Mouse (Mus musculus) layer of hippocampus, adult 18-20 months (tissue): ENCODE results near the gene Cabin1. TPM values are rescaled to one million over a fixed set of nuclear protein-coding genes. Genes with fewer than 3 reads are reported as not detected.

Source experiments
- total RNA-seq, 2 experiments: library from RNA; stranded (reverse); gene quantifications; 2 replicates each; pipeline ENCODE4 v1.2.3; 2021

The Cabin1 gene
- total RNA-seq, 2 experiments from 2014 or later: 56.4 to 66.3 TPM

Other genes starting within 250 kb of the Cabin1 start
- 10 to 100 TPM; 63.1 to 67.3 TPM for gene Snrpd3, start 246.8 kb downstream of the Cabin1 start, total RNA-seq
- gene Gucd1, start 246.4 kb downstream of the Cabin1 start, total RNA-seq: 10 to 100 TPM; 12.8 TPM
- gene Lrrc75b, start 204.0 kb downstream of the Cabin1 start, total RNA-seq: 10 to 100 TPM; 10.3 to 12.9 TPM
- 1 to 10 TPM; 2.6 to 2.8 TPM for gene Ggt1, start 202.7 kb downstream of the Cabin1 start, total RNA-seq
- 1 to 10 TPM; 1.6 to 2.1 TPM for gene Ggt5, start 175.0 kb downstream of the Cabin1 start, total RNA-seq
- 1 to 10 TPM; 1.9 to 2.4 TPM for gene Susd2, start 120.3 kb downstream of the Cabin1 start, total RNA-seq
- 10 to 100 TPM; 50.6 to 58.3 TPM for gene Ddt, start 9.1 kb upstream of the Cabin1 start, total RNA-seq
- gene Gm20441, start 16.6 kb upstream of the Cabin1 start, total RNA-seq: not detected
- 1 to 10 TPM; 3.7 to 5.6 TPM for gene Gstt3, start 17.1 kb upstream of the Cabin1 start, total RNA-seq
- gene Gstt1, start 34.2 kb upstream of the Cabin1 start, total RNA-seq: 10 to 100 TPM; 10.2 to 10.3 TPM
- not detected for gene Gstt4, start 58.2 kb upstream of the Cabin1 start, total RNA-seq
- gene Gstt2, start 73.1 kb upstream of the Cabin1 start, total RNA-seq: 1 to 10 TPM; 3.5 to 3.6 TPM
- 100 to 1,000 TPM; 477 to 485 TPM for gene Mif, start 95.9 kb upstream of the Cabin1 start, total RNA-seq
- 1 to 10 TPM; 4.8 to 5.4 TPM for gene Derl3, start 129.1 kb upstream of the Cabin1 start, total RNA-seq
- gene Smarcb1, start 157.3 kb upstream of the Cabin1 start, total RNA-seq: 10 to 100 TPM; 80.3 to 85.0 TPM
- gene Chchd10, start 168.8 kb upstream of the Cabin1 start, total RNA-seq: 100 to 1,000 TPM; 376 to 396 TPM
- gene Mmp11, start 172.2 kb upstream of the Cabin1 start, total RNA-seq: 1 to 10 TPM; 1.8 to 2.1 TPM
- gene Gm867, start 176.3 kb upstream of the Cabin1 start, total RNA-seq: under 1 TPM; 0.28 to 0.89 TPM
- gene Vpreb3, start 178.7 kb upstream of the Cabin1 start, total RNA-seq: not detected
- gene Gm5134, start 190.2 kb upstream of the Cabin1 start, total RNA-seq: under 1 TPM in 1 of 2 experiments, not detected in 1; 0.25 TPM